Mouse (Mus musculus) embryonic stem cell, embryonic (primary cell): ENCODE results near the gene Pomc.

ENCODE experiments used
- CTCF ChIA-PET, 4 experiments: fragments of 300-600 bp in 2 of 4; fragments of 350-600 bp in 2 of 4; sonication (Branson Sonifier 250); formaldehyde crosslinking; loops; one replicate each; lab custom pipeline; 2022; ENCODE audit warnings: inconsistent platforms in 2 of 4; lab: Charles Lee
- POLR2A ChIA-PET, 4 experiments: fragments of 300-600 bp in 2 of 4; fragments of 350-600 bp in 2 of 4; sonication (Branson Sonifier 250); formaldehyde crosslinking; loops; one replicate each; lab custom pipeline; 2022; ENCODE audit warnings: antibody characterized with exemption in 4 of 4, inconsistent platforms in 1 of 4; lab: Charles Lee

The Pomc gene

GRCm38 (mm10) chr12:3954651-3955050 is at the start of gene Pomc:
Gene Pomc, plus strand, starts transcription at chr12:3954951.
- ChIA-PET CTCF (interaction anchor here (0.6 to 1.4 kb wide), 10 partner anchors 18 to 325 kb away, joined by 3 to 6 read pairs (median 4); partner anchors contain the start of genes Cenpo (in 1 of the 4), Efr3b (in 1 of the 4) and Ptrhd1 (in 1 of the 4)), POLR2A (interaction anchor here in 2 of 4 experiments (0.6 to 1.4 kb wide), 3 partner anchors 13 to 27 kb away, joined by 3 to 5 read pairs (median 4); no protein-coding TSS in a partner anchor)

GRCm38 (mm10) chr12:3905436-3905835 is 49.3 kb upstream of the Pomc start:
- ChIA-PET CTCF (interaction anchor here in 3 of 4 experiments (0.6 to 1.4 kb wide), 5 partner anchors 12 to 404 kb away, joined by 3 to 5 read pairs (median 3); no protein-coding TSS in a partner anchor), POLR2A (interaction anchor here (0.5 to 2.4 kb wide), 15 partner anchors 8 to 328 kb away, joined by 3 to 18 read pairs (median 5); partner anchors contain the start of gene Ptrhd1 (in 1 of the 4))

GRCm38 (mm10) chr12:3906308-3906707 is 48.4 kb upstream of the Pomc start:
- POLR2A ChIA-PET: interaction anchor here in 3 of 4 experiments (0.8 to 2.4 kb wide), 11 partner anchors 8 to 327 kb away, joined by 3 to 18 read pairs (median 6); partner anchors contain the start of gene Ptrhd1 (in 1 of the 3)
- CTCF ChIA-PET: interaction anchor here (0.6 to 1.4 kb wide), 5 partner anchors 11 to 513 kb away, joined by 3 to 5 read pairs (median 3); no protein-coding TSS in a partner anchor

GRCm38 (mm10) chr12:3907008-3907407 is 47.7 kb upstream of the Pomc start:
- CTCF ChIA-PET: interaction anchor here in 1 of 4 experiments (0.6 kb wide), 1 partner anchor 514 kb away, joined by 3 read pairs; no protein-coding TSS in a partner anchor
- POLR2A ChIA-PET: interaction anchor here in 2 of 4 experiments (1.1 to 2.4 kb wide), 6 partner anchors 11 to 35 kb away, joined by 3 to 18 read pairs (median 6); no protein-coding TSS in a partner anchor

- CTCF ChIA-PET: no interaction called here
- POLR2A ChIA-PET: interaction anchor here in 2 of 4 experiments (1.1 to 2.4 kb wide), 3 partner anchors 11 to 18 kb away, joined by 3 to 12 read pairs (median 7); no protein-coding TSS in a partner anchor
Measured at GRCm38 (mm10) chr12:3907418-3907817, 47.3 kb upstream of the Pomc start.

- POLR2A ChIA-PET: interaction anchor here in 3 of 4 experiments (0.5 to 2.1 kb wide), 9 partner anchors 10 to 51 kb away, joined by 3 to 7 read pairs (median 3); no protein-coding TSS in a partner anchor
- CTCF ChIA-PET: interaction anchor here in 2 of 4 experiments (1.0 to 1.3 kb wide), 2 partner anchors 16 kb away, joined by 3 read pairs; no protein-coding TSS in a partner anchor
Measured at GRCm38 (mm10) chr12:3910466-3911093, 44.2 kb upstream of the Pomc start.

GRCm38 (mm10) chr12:3911831-3912348 is 42.9 kb upstream of the Pomc start:
- ChIA-PET POLR2A (interaction anchor here in 2 of 4 experiments (1.0 to 2.1 kb wide), 5 partner anchors 9 to 41 kb away, joined by 3 to 7 read pairs (median 4); no protein-coding TSS in a partner anchor), CTCF (no interaction called here)

GRCm38 (mm10) chr12:3915852-3916251 is 38.9 kb upstream of the Pomc start:
- ChIA-PET POLR2A (no interaction called here), CTCF (interaction anchor here in 2 of 4 experiments (0.6 to 0.9 kb wide), 2 partner anchors 10 to 13 kb away, joined by 3 to 4 read pairs; no protein-coding TSS in a partner anchor)

GRCm38 (mm10) chr12:3917668-3918341 is 36.9 kb upstream of the Pomc start:
- POLR2A ChIA-PET: interaction anchor here in 2 of 4 experiments (0.8 to 2.4 kb wide), 12 partner anchors 11 to 440 kb away, joined by 3 to 8 read pairs (median 4); no protein-coding TSS in a partner anchor
- CTCF ChIA-PET: interaction anchor here in 2 of 4 experiments (1.0 to 1.1 kb wide), 2 partner anchors 8 to 368 kb away, joined by 4 to 6 read pairs; no protein-coding TSS in a partner anchor

- ChIA-PET CTCF (interaction anchor here in 2 of 4 experiments (1.0 to 1.1 kb wide), 2 partner anchors 7 to 369 kb away, joined by 4 to 6 read pairs; no protein-coding TSS in a partner anchor), POLR2A (interaction anchor here in 2 of 4 experiments (0.6 to 2.4 kb wide), 14 partner anchors 11 to 440 kb away, joined by 3 to 8 read pairs (median 3); no protein-coding TSS in a partner anchor)
Measured at GRCm38 (mm10) chr12:3918577-3918976, 36.2 kb upstream of the Pomc start.

- ChIA-PET POLR2A (interaction anchor here in 2 of 4 experiments (0.9 to 2.4 kb wide), 4 partner anchors 17 to 162 kb away, joined by 3 to 8 read pairs (median 6); no protein-coding TSS in a partner anchor), CTCF (no interaction called here)
Measured at GRCm38 (mm10) chr12:3919423-3919822, 35.3 kb upstream of the Pomc start.

GRCm38 (mm10) chr12:3926127-3926526 is 28.6 kb upstream of the Pomc start:
- POLR2A ChIA-PET: interaction anchor here in 3 of 4 experiments (0.5 to 2.6 kb wide), 8 partner anchors 10 to 451 kb away, joined by 3 to 7 read pairs (median 3); partner anchors contain the start of gene Dnajc27 (in 1 of the 3)
- CTCF ChIA-PET: interaction anchor here (0.5 to 2.0 kb wide), 53 partner anchors 8 to 901 kb away, joined by 3 to 22 read pairs (median 4); partner anchors contain the start of genes Efr3b (in 2 of the 4), Pomc (in 2 of the 4) and Dnajc27 (in 1 of the 4)

- POLR2A ChIA-PET: interaction anchor here in 2 of 4 experiments (1.0 to 1.6 kb wide), 2 partner anchors 11 to 24 kb away, joined by 3 to 4 read pairs; no protein-coding TSS in a partner anchor
- CTCF ChIA-PET: interaction anchor here in 3 of 4 experiments (0.6 to 1.1 kb wide), 4 partner anchors 13 to 606 kb away, joined by 3 to 4 read pairs (median 3); no protein-coding TSS in a partner anchor
Measured at GRCm38 (mm10) chr12:3928841-3929240, 25.9 kb upstream of the Pomc start.

- POLR2A ChIA-PET: interaction anchor here in 2 of 4 experiments (0.9 to 1.6 kb wide), 8 partner anchors 9 to 350 kb away, joined by 3 to 4 read pairs (median 3); partner anchors contain the start of gene Pomc (in 1 of the 2)
- CTCF ChIA-PET: interaction anchor here (0.6 to 1.3 kb wide), 6 partner anchors 25 to 70 kb away, joined by 3 to 5 read pairs (median 4); partner anchors contain the start of gene Pomc (in 1 of the 4)
Measured at GRCm38 (mm10) chr12:3930090-3930865, 24.5 kb upstream of the Pomc start.

- CTCF ChIA-PET: interaction anchor here in 2 of 4 experiments (0.8 to 2.2 kb wide), 6 partner anchors 13 to 240 kb away, joined by 3 to 9 read pairs (median 4); no protein-coding TSS in a partner anchor
Measured at GRCm38 (mm10) chr12:3942026-3942425, 12.7 kb upstream of the Pomc start.

More at GRCm38 (mm10) chr12:3942026-3942425, 12.7 kb upstream of the Pomc start:
- POLR2A ChIA-PET: interaction anchor here in 3 of 4 experiments (0.5 to 1.7 kb wide), 12 partner anchors 8 to 630 kb away, joined by 3 to 6 read pairs (median 3); partner anchors contain the start of genes Cenpo (in 1 of the 3), Efr3b (in 1 of the 3), Pomc (in 1 of the 3) and Ptrhd1 (in 1 of the 3)
